Mouse (Mus musculus) stomach, embryonic 14.5 days (tissue): ENCODE measurements around the gene Phf19. TPM values are rescaled to one million over a fixed set of nuclear protein-coding genes. Genes with fewer than 3 reads are reported as not detected.
A peak's percentile ranks its signal among the peaks of the same experiment; 100 is the strongest.

Experiments used
- ATAC-seq: fragments of 200-750 bp; cut with Nextera tagmentation; 2 replicates; pipeline ENCODE4 v1.8.0; 2017; ENCODE audit warnings: low read depth, moderate TSS enrichment; ENCODE audit not compliant: insufficient number of reproducible peaks, insufficient read depth, low FRiP score
- H3K27ac ChIP-seq: fragments of 300-500 bp; sonication (generic); 2 replicates; pipeline ENCODE4 v1.5.1; 2014; ENCODE audit warnings: mild to moderate bottlenecking, low read length, moderate library complexity, mixed read lengths
- H3K27me3 ChIP-seq: fragments of 300-500 bp; sonication (generic); 2 replicates; pipeline ENCODE4 v1.6.1; 2014; ENCODE audit warnings: low read length, control low read depth, mixed read lengths; ENCODE audit not compliant: control insufficient read depth, insufficient read depth
- H3K36me3 ChIP-seq: fragments of 300-500 bp; sonication (generic); 2 replicates; pipeline ENCODE4 v1.6.1; 2014; ENCODE audit warnings: mild to moderate bottlenecking, control low read depth, low read length, moderate library complexity, mixed read lengths; ENCODE audit not compliant: control insufficient read depth, insufficient read depth
- H3K4me1 ChIP-seq: fragments of 300-500 bp; sonication (generic); 2 replicates; pipeline ENCODE4 v1.6.1; 2014; ENCODE audit warnings: low read length, control low read depth, mixed read lengths; ENCODE audit not compliant: control insufficient read depth, insufficient read depth
- H3K4me2 ChIP-seq: fragments of 300-500 bp; sonication (generic); replicated peaks from 2 replicates; pipeline ENCODE4 v1.6.1; 2014; ENCODE audit warnings: low read depth, low read length, control low read depth
- H3K4me3 ChIP-seq: fragments of 300-500 bp; sonication (generic); 2 replicates; pipeline ENCODE4 v1.5.1; 2014; ENCODE audit warnings: low read depth, low read length, control low read depth
- H3K9ac ChIP-seq: fragments of 300-500 bp; sonication (generic); replicated peaks from 2 replicates; pipeline ENCODE4 v1.6.1; 2014; ENCODE audit warnings: low read depth, mild to moderate bottlenecking, control low read depth, low read length, moderate library complexity, mixed read lengths
- H3K9me3 ChIP-seq: fragments of 300-500 bp; sonication (generic); 2 replicates; pipeline ENCODE4 v1.6.1; 2016; ENCODE audit warnings: low read depth, low read length, control low read depth; ENCODE audit not compliant: control insufficient read depth
- WGBS: fragments of 180-500 bp; shearing (Covaris S2); extraction: QIAGEN DNeasy Blood & Tissue Kit; methylation state at CpG from one replicate; pipeline ENCODE4 v1.1.7; 2014; 5-methylcytosine and 5-hydroxymethylcytosine counted together
- polyA plus RNA-seq: library from polyadenylated mRNA; unstranded; fragments of >200 nt; fragmentation: Nextera tagmentation; extraction: Ambion mirVana; gene quantifications from 2 replicates; pipeline ENCODE4 v1.2.1, GENCODE M21; 2014

Phf19 gene
- polyA plus RNA-seq, 1 experiment from 2014 or later, result 11.9 TPM

DNA sequence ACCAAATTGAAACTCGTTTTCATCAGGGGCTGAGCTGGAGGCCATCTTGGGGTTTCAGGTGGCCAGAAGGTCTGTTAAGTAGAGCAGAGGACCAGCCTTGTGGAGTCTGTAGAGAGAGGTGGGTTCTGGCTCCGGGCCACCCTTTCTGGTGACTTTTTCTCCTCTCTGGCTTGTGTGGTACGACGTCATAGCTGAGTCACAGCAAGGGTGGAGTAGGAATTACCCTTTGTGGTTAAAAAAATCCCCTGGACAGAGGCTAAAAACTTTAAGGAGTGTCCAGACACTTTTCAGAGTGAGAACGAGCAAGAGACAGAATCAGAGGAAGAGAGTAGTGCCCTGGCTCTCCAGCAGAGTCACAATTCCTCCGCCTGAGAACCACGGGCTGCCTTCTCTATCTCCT is 44.2 kb upstream of the Phf19 start:
- Histone ChIP-seq H3K4me1 (peaks cover 6% of the 10 kb centered on the region; the same call in 1 of the 2 replicates), H3K36me3 (no peaks in the 10 kb centered on the region), H3K27me3 (no peaks in the 10 kb centered on the region), H3K9ac (no peak overlapping the region), H3K27ac (no peak overlapping the region), H3K4me3 (no peak overlapping the region), H3K9me3 (no peaks in the 10 kb centered on the region), H3K4me2 (no peak overlapping the region)
- no peak for ATAC-seq
- 73% methylated on average over 7 of the region's 7 CpGs for WGBS

GRCm38 (mm10) chr2:34957405-34957804 is 43.6 kb upstream of the Phf19 start:
- ATAC-seq, result no peak
- Histone ChIP-seq H3K27ac (no peak overlapping the region), H3K9me3 (no peaks in the 10 kb centered on the region), H3K4me1 (peaks cover 6% of the 10 kb centered on the region; the same call in 1 of the 2 replicates), H3K4me2 (no peak overlapping the region), H3K27me3 (no peaks in the 10 kb centered on the region), H3K4me3 (no peak overlapping the region), H3K9ac (no peak overlapping the region), H3K36me3 (no peaks in the 10 kb centered on the region)
- WGBS, result 50% methylated on average over 1 of the region's 1 CpGs

- Histone ChIP-seq H3K27ac (no peak overlapping the region), H3K36me3 (no peaks in the 10 kb centered on the region), H3K4me3 (no peak overlapping the region), H3K9ac (no peak overlapping the region), H3K9me3 (no peaks in the 10 kb centered on the region), H3K4me2 (no peak overlapping the region), H3K4me1 (peaks cover 6% of the 10 kb centered on the region; the same call in 1 of the 2 replicates), H3K27me3 (no peaks in the 10 kb centered on the region)
- 66% methylated on average over 5 of the region's 5 CpGs for WGBS
- ATAC-seq, result no peak
Measured at GRCm38 (mm10) chr2:34956941-34957340, 43.1 kb upstream of the Phf19 start.

DNA sequence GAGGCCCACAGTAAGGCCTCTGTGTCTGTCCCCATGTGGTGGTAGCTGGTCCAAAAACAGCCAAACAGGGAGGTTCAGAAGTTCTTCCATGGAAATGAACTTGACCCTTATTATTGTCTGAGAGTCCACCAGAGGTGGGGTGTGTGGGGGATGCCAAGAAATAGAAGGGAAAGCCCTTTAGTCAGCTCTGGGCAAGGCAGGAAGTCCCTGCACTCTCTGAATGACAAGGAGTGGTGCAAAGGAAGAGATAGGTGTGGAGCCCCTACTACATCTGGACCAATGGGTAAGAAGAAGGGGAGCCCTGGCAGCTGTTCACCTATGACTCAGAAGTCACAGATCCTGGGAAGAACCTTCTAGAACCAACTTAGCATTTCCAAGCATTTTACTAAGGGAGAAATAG is 40.5 kb upstream of the Phf19 start:
- no peaks in the 10 kb centered on the region for H3K9me3 ChIP-seq
- ATAC-seq, result no peak
- H3K4me3 ChIP-seq, result no peak overlapping the region
- H3K4me2 ChIP-seq, result no peak overlapping the region
- no peaks in the 10 kb centered on the region for H3K27me3 ChIP-seq
- H3K9ac ChIP-seq, result no peak overlapping the region
- no peak overlapping the region for H3K27ac ChIP-seq
- no peaks in the 10 kb centered on the region for H3K36me3 ChIP-seq
- H3K4me1 ChIP-seq, result no peaks in the 10 kb centered on the region

- ATAC-seq, result no peak
- Histone ChIP-seq H3K4me3 (no peak overlapping the region), H3K9me3 (no peaks in the 10 kb centered on the region), H3K36me3 (no peaks in the 10 kb centered on the region), H3K4me2 (no peak overlapping the region), H3K27ac (no peak overlapping the region), H3K9ac (no peak overlapping the region), H3K4me1 (no peaks in the 10 kb centered on the region), H3K27me3 (no peaks in the 10 kb centered on the region)
- WGBS, result 80% methylated on average over 2 of the region's 2 CpGs
Measured at GRCm38 (mm10) chr2:34953547-34954116, 39.8 kb upstream of the Phf19 start.

- 39% methylated on average over 4 of the region's 4 CpGs for WGBS
- Histone ChIP-seq H3K9ac (no peak overlapping the region), H3K4me1 (no peaks in the 10 kb centered on the region), H3K4me2 (no peak overlapping the region), H3K4me3 (no peak overlapping the region), H3K27ac (no peak overlapping the region), H3K36me3 (no peaks in the 10 kb centered on the region), H3K9me3 (no peaks in the 10 kb centered on the region), H3K27me3 (no peaks in the 10 kb centered on the region)
- ATAC-seq, result no peak
Measured at GRCm38 (mm10) chr2:34953018-34953417, 39.2 kb upstream of the Phf19 start.

DNA sequence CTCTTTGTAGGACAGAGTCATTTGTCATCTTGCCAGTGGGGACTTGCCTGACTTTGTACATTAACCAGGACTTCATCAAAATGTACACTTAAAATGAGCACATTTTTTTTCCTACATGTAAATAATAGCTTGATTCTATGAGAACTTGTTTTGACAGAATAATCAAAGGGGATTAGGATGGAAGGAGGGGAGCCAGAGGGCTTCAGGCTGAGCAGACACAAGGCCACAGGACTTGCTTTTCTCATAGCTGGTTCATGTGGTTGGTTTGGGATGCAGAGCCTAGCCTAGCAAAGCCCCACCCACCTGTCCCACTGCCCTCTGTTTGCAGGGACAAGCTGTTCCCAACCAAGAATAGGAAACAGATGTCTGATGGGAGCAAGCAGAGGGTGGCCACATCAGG is 37.6 kb upstream of the Phf19 start:
- Histone ChIP-seq H3K9ac (no peak overlapping the region), H3K4me3 (no peak overlapping the region), H3K4me2 (no peak overlapping the region), H3K27ac (no peak overlapping the region), H3K27me3 (no peaks in the 10 kb centered on the region), H3K36me3 (no peaks in the 10 kb centered on the region), H3K9me3 (no peaks in the 10 kb centered on the region), H3K4me1 (no peaks in the 10 kb centered on the region)
- peak; percentile 28; the same call in 1 of the 2 replicates for ATAC-seq

DNA sequence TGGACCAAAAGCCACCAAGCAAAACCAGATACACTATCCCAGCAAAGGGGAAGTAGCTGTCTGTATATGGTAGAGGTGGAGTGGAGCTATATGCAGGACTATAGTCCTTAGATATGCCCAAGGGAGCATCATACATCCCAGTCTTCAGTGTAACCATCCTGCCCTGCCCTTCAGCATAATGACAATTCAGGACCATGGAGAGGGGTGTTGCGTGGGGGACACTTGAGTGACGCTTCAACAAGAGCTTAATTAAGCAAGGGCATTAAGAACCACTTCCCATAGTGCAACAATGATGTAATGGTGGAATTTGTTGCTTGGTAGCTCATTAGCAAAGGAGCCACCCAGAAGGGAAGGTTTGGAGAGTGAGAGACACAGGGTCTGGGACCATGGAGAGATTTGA is 34.8 kb upstream of the Phf19 start:
- H3K9me3 ChIP-seq, result no peaks in the 10 kb centered on the region
- no peaks in the 10 kb centered on the region for H3K27me3 ChIP-seq
- no peak overlapping the region for H3K4me2 ChIP-seq
- 0 out of 2 replicates have a peak, but pooled peaks cover 2% of the 10 kb centered on the region for H3K4me1 ChIP-seq
- no peak for ATAC-seq
- H3K4me3 ChIP-seq, result no peak overlapping the region
- no peak overlapping the region for H3K27ac ChIP-seq
- WGBS, result 24% methylated on average over 2 of the region's 2 CpGs
- no peak overlapping the region for H3K9ac ChIP-seq
- no peaks in the 10 kb centered on the region for H3K36me3 ChIP-seq

- WGBS, result 67% methylated on average over 4 of the region's 4 CpGs
- H3K4me1 ChIP-seq, result 0 out of 2 replicates have a peak, but pooled peaks cover 2% of the 10 kb centered on the region
- no peaks in the 10 kb centered on the region for H3K27me3 ChIP-seq
- no peak overlapping the region for H3K9ac ChIP-seq
- no peak overlapping the region for H3K4me3 ChIP-seq
- H3K4me2 ChIP-seq, result no peak overlapping the region
- no peaks in the 10 kb centered on the region for H3K36me3 ChIP-seq
- H3K9me3 ChIP-seq, result no peaks in the 10 kb centered on the region
- H3K27ac ChIP-seq, result no peak overlapping the region
- no peak for ATAC-seq
Measured at GRCm38 (mm10) chr2:34946046-34946445, 32.2 kb upstream of the Phf19 start.
